Mouse (Mus musculus) limb, embryonic 14.5 days (tissue): ENCODE measurements around the gene Atad2b. TPM values are rescaled to one million over a fixed set of nuclear protein-coding genes. Genes with fewer than 3 reads are reported as not detected.
A peak's percentile ranks its signal among the peaks of the same experiment; 100 is the strongest.

ENCODE experiments used
- ATAC-seq: fragments of 200-750 bp; cut with Nextera tagmentation; 2 replicates; pipeline ENCODE4 v1.8.0; 2017; ENCODE audit warnings: low read depth, moderate number of reproducible peaks, moderate TSS enrichment; ENCODE audit not compliant: low FRiP score
- DNase-seq: peaks from one replicate; pipeline ENCODE4 v3.0.0-alpha.2; 2015; ENCODE audit warnings: low spot score
- H3K27ac ChIP-seq: fragments of 300-500 bp; sonication (generic); replicated peaks from 2 replicates; pipeline ENCODE4 v1.5.1; 2014; ENCODE audit warnings: low read depth, mild to moderate bottlenecking, low read length, moderate library complexity, mixed read lengths
- H3K27me3 ChIP-seq: fragments of 300-500 bp; sonication (generic); 2 replicates; pipeline ENCODE4 v1.6.1; 2014; ENCODE audit warnings: low read length, mixed read lengths; ENCODE audit not compliant: control insufficient read depth, insufficient read depth
- H3K36me3 ChIP-seq: fragments of 300-500 bp; sonication (generic); 2 replicates; pipeline ENCODE4 v1.6.1; 2014; ENCODE audit warnings: mild to moderate bottlenecking, low read length, moderate library complexity, mixed read lengths; ENCODE audit not compliant: control insufficient read depth, insufficient read depth
- H3K4me1 ChIP-seq: fragments of 300-500 bp; sonication (generic); 2 replicates; pipeline ENCODE4 v1.6.1; 2014; ENCODE audit warnings: antibody characterized with exemption, low read length, mixed read lengths; ENCODE audit not compliant: control insufficient read depth, insufficient read depth
- H3K4me2 ChIP-seq: fragments of 300-500 bp; sonication (generic); replicated peaks from 2 replicates; pipeline ENCODE4 v1.6.1; 2014; ENCODE audit warnings: low read depth, mild to moderate bottlenecking, low read length, moderate library complexity; ENCODE audit not compliant: severe bottlenecking
- H3K4me3 ChIP-seq: fragments of 300-500 bp; sonication (generic); replicated peaks from 2 replicates; pipeline ENCODE4 v1.5.1; 2014; ENCODE audit warnings: low read length
- H3K9ac ChIP-seq: fragments of 300-500 bp; sonication (generic); 2 replicates; pipeline ENCODE4 v1.6.1; 2014; ENCODE audit warnings: mild to moderate bottlenecking, low read depth, low read length, moderate library complexity; ENCODE audit not compliant: severe bottlenecking
- H3K9me3 ChIP-seq: fragments of 300-500 bp; sonication (generic); 2 replicates; pipeline ENCODE4 v1.6.1; 2016; ENCODE audit warnings: low read length; ENCODE audit not compliant: control insufficient read depth
- POLR2A ChIP-seq: fragments of 200-500 bp; IDR thresholded peaks from 2 replicates; pipeline ENCODE4 v1.8.0; 2012; ENCODE audit warnings: inconsistent platforms, mild to moderate bottlenecking, moderate library complexity, borderline replicate concordance; ENCODE audit not compliant: insufficient read depth, insufficient read length; ENCODE audit errors: extremely low read depth
- WGBS: fragments of 180-500 bp; shearing (Covaris S2); extraction: QIAGEN DNeasy Blood & Tissue Kit; methylation state at CpG from one replicate; pipeline ENCODE4 v1.1.7; 2014; 5-methylcytosine and 5-hydroxymethylcytosine counted together
- polyA plus RNA-seq, 2 experiments: library from polyadenylated mRNA; depleted of rRNA in 1 of 2; stranded (reverse) in 1 of 2; unstranded in 1 of 2; fragments of >200 nt; fragmentation: Nextera tagmentation in 1 of 2; extraction: Ambion mirVana in 1 of 2; gene quantifications; 2 replicates each; pipeline versions ENCODE4 v1.2.1 to v1.2.3; 2012 to 2014

Gene Atad2b
- polyA plus RNA-seq, 2 experiments: 16.2 to 23.1 TPM

GRCm38 (mm10) chr12:4930820-4931548 is 13.8 kb downstream of the Atad2b start:
- TF ChIP-seq POLR2A: no peak
- DNase-seq (no peak), ATAC-seq (no peak)
- H3K4me3 ChIP-seq: no peak overlapping the region
- no peak overlapping the region for H3K9ac ChIP-seq
- H3K4me2 ChIP-seq: no peak overlapping the region
- no peaks in the 10 kb centered on the region for H3K9me3 ChIP-seq
- no peaks in the 10 kb centered on the region for H3K27me3 ChIP-seq
- H3K36me3 ChIP-seq: no peaks in the 10 kb centered on the region
- no peaks in the 10 kb centered on the region for H3K4me1 ChIP-seq
- H3K27ac ChIP-seq: no peak overlapping the region
- WGBS: 89% methylated on average over 3 of the region's 3 CpGs

GRCm38 (mm10) chr12:4952272-4952671 is 35.1 kb downstream of the Atad2b start:
- Histone ChIP-seq H3K27me3 (no peaks in the 10 kb centered on the region), H3K4me3 (no peak overlapping the region), H3K36me3 (peaks cover 79% of the 10 kb centered on the region), H3K4me2 (no peak overlapping the region), H3K4me1 (no peaks in the 10 kb centered on the region), H3K9ac (no peak overlapping the region), H3K27ac (no peak overlapping the region), H3K9me3 (no peaks in the 10 kb centered on the region)
- 90% methylated on average over 1 of the region's 1 CpGs for WGBS
- ATAC-seq (no peak), DNase-seq (no peak)
- TF ChIP-seq POLR2A: no peak

DNA sequence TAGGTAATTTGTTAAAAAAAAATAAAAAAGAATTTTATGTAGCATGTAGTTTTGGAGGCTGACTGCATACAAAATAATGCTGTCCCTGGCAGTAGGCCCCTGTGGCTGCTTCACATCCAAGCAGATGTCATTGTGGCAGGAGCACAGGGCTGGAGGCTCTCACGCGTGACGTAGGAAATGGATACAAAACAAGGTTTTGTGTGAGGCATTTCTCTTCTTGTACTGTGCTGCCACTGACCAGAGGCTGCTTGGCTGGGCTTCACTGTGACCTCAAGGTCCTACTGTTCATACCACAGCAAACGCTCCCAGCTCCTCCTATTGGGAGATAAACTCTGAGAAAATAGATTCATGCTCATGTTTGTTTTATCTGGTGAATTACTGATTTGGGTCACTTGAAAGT is 36.0 kb downstream of the Atad2b start:
- Histone ChIP-seq H3K9me3 (no peaks in the 10 kb centered on the region), H3K36me3 (peaks cover 72% of the 10 kb centered on the region), H3K4me1 (no peaks in the 10 kb centered on the region), H3K9ac (no peak overlapping the region), H3K4me2 (no peak overlapping the region), H3K27ac (no peak overlapping the region), H3K4me3 (no peak overlapping the region), H3K27me3 (no peaks in the 10 kb centered on the region)
- ATAC-seq (no peak), DNase-seq (no peak)
- 95% methylated on average over 4 of the region's 4 CpGs for WGBS
- TF ChIP-seq POLR2A: no peak

GRCm38 (mm10) chr12:4972939-4973338 is 55.8 kb downstream of the Atad2b start:
- no peaks in the 10 kb centered on the region for H3K4me1 ChIP-seq
- DNase-seq: peak; percentile 87
- H3K9ac ChIP-seq: no peak overlapping the region
- H3K4me2 ChIP-seq: no peak overlapping the region
- peaks cover 56% of the 10 kb centered on the region for H3K36me3 ChIP-seq
- H3K27ac ChIP-seq: no peak overlapping the region
- TF ChIP-seq POLR2A: no peak
- no peaks in the 10 kb centered on the region for H3K27me3 ChIP-seq
- WGBS: 38% methylated on average over 1 of the region's 1 CpGs
- ATAC-seq: no peak
- H3K9me3 ChIP-seq: no peaks in the 10 kb centered on the region
- H3K4me3 ChIP-seq: no peak overlapping the region

GRCm38 (mm10) chr12:4978324-4978723 is 61.2 kb downstream of the Atad2b start:
- peaks cover 56% of the 10 kb centered on the region for H3K36me3 ChIP-seq
- no peak overlapping the region for H3K9ac ChIP-seq
- H3K4me2 ChIP-seq: no peak overlapping the region
- no peak overlapping the region for H3K4me3 ChIP-seq
- H3K4me1 ChIP-seq: no peaks in the 10 kb centered on the region
- H3K27ac ChIP-seq: no peak overlapping the region
- no peaks in the 10 kb centered on the region for H3K27me3 ChIP-seq
- WGBS: 93% methylated on average over 6 of the region's 6 CpGs
- ATAC-seq (no peak), DNase-seq (no peak)
- TF ChIP-seq POLR2A: no peak
- no peaks in the 10 kb centered on the region for H3K9me3 ChIP-seq

DNA sequence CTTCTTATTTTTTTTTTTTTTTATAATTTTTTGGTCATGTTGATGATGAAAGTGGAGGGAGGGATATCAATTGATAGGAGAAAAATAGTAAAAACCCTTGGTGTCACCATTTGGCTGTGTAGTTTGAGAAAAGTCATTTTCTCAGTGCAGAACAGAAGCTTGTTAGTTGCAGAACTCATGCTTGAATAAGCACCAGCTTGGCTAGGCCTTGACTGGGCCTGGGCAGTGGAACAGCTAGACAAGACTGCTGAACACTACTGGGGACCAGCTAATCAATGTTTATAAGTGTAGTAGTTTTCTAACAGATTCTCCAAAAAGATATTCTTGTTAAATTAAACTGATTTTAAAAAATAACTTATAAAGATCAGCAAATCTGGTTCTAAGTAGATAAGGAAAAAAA is 79.8 kb downstream of the Atad2b start:
- no peak for ATAC-seq
- Histone ChIP-seq H3K9me3 (no peaks in the 10 kb centered on the region), H3K36me3 (0 out of 2 replicates have a peak, but pooled peaks cover under 1% of the 10 kb centered on the region), H3K4me2 (no peak overlapping the region), H3K4me3 (no peak overlapping the region), H3K9ac (no peak overlapping the region), H3K27me3 (no peaks in the 10 kb centered on the region), H3K4me1 (no peaks in the 10 kb centered on the region), H3K27ac (no peak overlapping the region)
- no peak for TF ChIP-seq POLR2A
- DNase-seq: no peak
